Mouse (Mus musculus): ENCODE results near the gene Sbk1.

- TF ChIP-seq CTCF (IDR thresholded peaks at IDR 0.05; ENCODE audit: low read depth) (no peak), EP300 (IDR thresholded peaks at IDR 0.05; ENCODE audit: low read depth) (no peak)
Observed at GRCm38 (mm10) chr7:126287493-126288103, 15.2 kb downstream of the Sbk1 start.
